Mouse (Mus musculus): ENCODE results near the gene Ankrd61. TPM values are rescaled to one million over a fixed set of nuclear protein-coding genes. Genes with fewer than 3 reads are reported as not detected.

Gene Ankrd61
- polyA plus RNA-seq, 1 experiment from 2014 or later = 0.31 TPM

GRCm38 (mm10) chr5:143906429-143906828, 8.9 kb upstream of the Ankrd61 start:
- Histone ChIP-seq H3K9me3 (replicated peaks; ENCODE audit: control insufficient read depth, low read length) (no peaks in the 10 kb centered on the region), H3K4me1 (ENCODE audit: control insufficient read depth, insufficient read depth, low read length) (peaks cover 19% of the 10 kb centered on the region), H3K9ac (ENCODE audit: low read length) (no peak overlapping the region), H3K4me2 (ENCODE audit: low read depth, low read length) (no peak overlapping the region), H3K27ac (ENCODE audit: low read length) (no peak overlapping the region), H3K27me3 (ENCODE audit: control insufficient read depth, insufficient read depth, low read length) (no peaks in the 10 kb centered on the region), H3K36me3 (ENCODE audit: control insufficient read depth, insufficient read depth, low read length) (peaks cover 32% of the 10 kb centered on the region), H3K4me3 (replicated peaks; ENCODE audit: low read length) (no peak overlapping the region)
- 81% methylated on average over 8 of the region's 8 CpGs for WGBS
- ATAC-seq (ENCODE audit: insufficient read depth, low FRiP score) = no peak

- Histone ChIP-seq H3K9ac (ENCODE audit: low read length) (no peak overlapping the region), H3K4me3 (replicated peaks; ENCODE audit: low read length) (no peak overlapping the region), H3K36me3 (ENCODE audit: control insufficient read depth, insufficient read depth, low read length) (peaks cover 34% of the 10 kb centered on the region), H3K4me2 (ENCODE audit: low read depth, low read length) (no peak overlapping the region), H3K9me3 (replicated peaks; ENCODE audit: control insufficient read depth, low read length) (no peaks in the 10 kb centered on the region), H3K27ac (ENCODE audit: low read length) (no peak overlapping the region), H3K27me3 (ENCODE audit: control insufficient read depth, insufficient read depth, low read length) (no peaks in the 10 kb centered on the region), H3K4me1 (ENCODE audit: control insufficient read depth, insufficient read depth, low read length) (peaks cover 11% of the 10 kb centered on the region; the same call in 1 of the 2 replicates)
- 77% methylated on average over 4 of the region's 4 CpGs for WGBS
- no peak for ATAC-seq (ENCODE audit: insufficient read depth, low FRiP score)
Measured at GRCm38 (mm10) chr5:143903813-143904212, 6.3 kb upstream of the Ankrd61 start.

- H3K36me3 ChIP-seq (ENCODE audit: control insufficient read depth, insufficient read depth, low read length) = peaks cover 37% of the 10 kb centered on the region
Measured at GRCm38 (mm10) chr5:143902111-143902510, 4.6 kb upstream of the Ankrd61 start.

GRCm38 (mm10) chr5:143893396-143893795, 4.1 kb downstream of the Ankrd61 start:
- peaks cover 23% of the 10 kb centered on the region for H3K36me3 ChIP-seq (ENCODE audit: control insufficient read depth, insufficient read depth, low read length)
- no peaks in the 10 kb centered on the region for H3K9me3 ChIP-seq (replicated peaks; ENCODE audit: control insufficient read depth, low read length)
- ATAC-seq (ENCODE audit: insufficient read depth, low FRiP score) = no peak
- WGBS = 61% methylated on average over 5 of the region's 5 CpGs
- no peak overlapping the region for H3K9ac ChIP-seq (ENCODE audit: low read length)
- H3K4me3 ChIP-seq (replicated peaks; ENCODE audit: low read length) = no peak overlapping the region
- H3K27ac ChIP-seq (ENCODE audit: low read length) = no peak overlapping the region
- no peak overlapping the region for H3K4me2 ChIP-seq (ENCODE audit: low read depth, low read length)
- no peaks in the 10 kb centered on the region for H3K4me1 ChIP-seq (ENCODE audit: control insufficient read depth, insufficient read depth, low read length)
- no peaks in the 10 kb centered on the region for H3K27me3 ChIP-seq (ENCODE audit: control insufficient read depth, insufficient read depth, low read length)

More at GRCm38 (mm10) chr5:143902111-143902510, 4.6 kb upstream of the Ankrd61 start:
- Histone ChIP-seq H3K4me3 (replicated peaks; ENCODE audit: low read length) (no peak overlapping the region), H3K27ac (ENCODE audit: low read length) (no peak overlapping the region), H3K9me3 (replicated peaks; ENCODE audit: control insufficient read depth, low read length) (no peaks in the 10 kb centered on the region), H3K4me1 (ENCODE audit: control insufficient read depth, insufficient read depth, low read length) (no peaks in the 10 kb centered on the region), H3K4me2 (ENCODE audit: low read depth, low read length) (no peak overlapping the region), H3K9ac (ENCODE audit: low read length) (no peak overlapping the region), H3K27me3 (ENCODE audit: control insufficient read depth, insufficient read depth, low read length) (no peaks in the 10 kb centered on the region)
- no peak for ATAC-seq (ENCODE audit: insufficient read depth, low FRiP score)
- WGBS = 82% methylated on average over 3 of the region's 3 CpGs

- Histone ChIP-seq H3K36me3 (ENCODE audit: control insufficient read depth, insufficient read depth, low read length) (peaks cover 29% of the 10 kb centered on the region), H3K4me1 (ENCODE audit: control insufficient read depth, insufficient read depth, low read length) (no peaks in the 10 kb centered on the region), H3K27ac (ENCODE audit: low read length) (no peak overlapping the region), H3K4me3 (replicated peaks; ENCODE audit: low read length) (no peak overlapping the region), H3K9ac (ENCODE audit: low read length) (no peak overlapping the region), H3K4me2 (ENCODE audit: low read depth, low read length) (no peak overlapping the region), H3K27me3 (ENCODE audit: control insufficient read depth, insufficient read depth, low read length) (no peaks in the 10 kb centered on the region), H3K9me3 (replicated peaks; ENCODE audit: control insufficient read depth, low read length) (no peaks in the 10 kb centered on the region)
- no peak for ATAC-seq (ENCODE audit: insufficient read depth, low FRiP score)
- 71% methylated on average over 9 of the region's 9 CpGs for WGBS
Measured at GRCm38 (mm10) chr5:143892255-143892886, 5.1 kb downstream of the Ankrd61 start.

- Histone ChIP-seq H3K9me3 (replicated peaks; ENCODE audit: control insufficient read depth, low read length) (no peaks in the 10 kb centered on the region), H3K4me1 (ENCODE audit: control insufficient read depth, insufficient read depth, low read length) (no peaks in the 10 kb centered on the region), H3K36me3 (ENCODE audit: control insufficient read depth, insufficient read depth, low read length) (peaks cover 38% of the 10 kb centered on the region), H3K4me3 (replicated peaks; ENCODE audit: low read length) (no peak overlapping the region), H3K4me2 (ENCODE audit: low read depth, low read length) (no peak overlapping the region), H3K9ac (ENCODE audit: low read length) (no peak overlapping the region), H3K27ac (ENCODE audit: low read length) (no peak overlapping the region), H3K27me3 (ENCODE audit: control insufficient read depth, insufficient read depth, low read length) (no peaks in the 10 kb centered on the region)
- WGBS = 67% methylated on average over 6 of the region's 6 CpGs
- ATAC-seq (ENCODE audit: insufficient read depth, low FRiP score) = no peak
Measured at GRCm38 (mm10) chr5:143890741-143891140, 6.7 kb downstream of the Ankrd61 start.

- peaks cover 63% of the 10 kb centered on the region for H3K36me3 ChIP-seq (ENCODE audit: control insufficient read depth, insufficient read depth, low read length)
- H3K27me3 ChIP-seq (ENCODE audit: control insufficient read depth, insufficient read depth, low read length) = no peaks in the 10 kb centered on the region
- 96% methylated on average over 3 of the region's 3 CpGs for WGBS
- H3K4me3 ChIP-seq (replicated peaks; ENCODE audit: low read length) = no peak overlapping the region
- H3K4me1 ChIP-seq (ENCODE audit: control insufficient read depth, insufficient read depth, low read length) = no peaks in the 10 kb centered on the region
- no peak for ATAC-seq (ENCODE audit: insufficient read depth, low FRiP score)
- H3K27ac ChIP-seq (ENCODE audit: low read length) = no peak overlapping the region
- no peak overlapping the region for H3K9ac ChIP-seq (ENCODE audit: low read length)
- no peaks in the 10 kb centered on the region for H3K9me3 ChIP-seq (replicated peaks; ENCODE audit: control insufficient read depth, low read length)
- no peak overlapping the region for H3K4me2 ChIP-seq (ENCODE audit: low read depth, low read length)
Measured at GRCm38 (mm10) chr5:143885274-143885673, 12.2 kb downstream of the Ankrd61 start.

- Histone ChIP-seq H3K9ac (ENCODE audit: low read length) (no peak overlapping the region), H3K4me3 (replicated peaks; ENCODE audit: low read length) (no peak overlapping the region), H3K4me2 (ENCODE audit: low read depth, low read length) (no peak overlapping the region), H3K4me1 (ENCODE audit: control insufficient read depth, insufficient read depth, low read length) (no peaks in the 10 kb centered on the region), H3K27ac (ENCODE audit: low read length) (no peak overlapping the region), H3K27me3 (ENCODE audit: control insufficient read depth, insufficient read depth, low read length) (no peaks in the 10 kb centered on the region), H3K9me3 (replicated peaks; ENCODE audit: control insufficient read depth, low read length) (no peaks in the 10 kb centered on the region), H3K36me3 (ENCODE audit: control insufficient read depth, insufficient read depth, low read length) (peaks cover 9% of the 10 kb centered on the region)
- ATAC-seq (ENCODE audit: insufficient read depth, low FRiP score) = no peak
- 65% methylated on average over 4 of the region's 4 CpGs for WGBS
Measured at GRCm38 (mm10) chr5:143874571-143874970, 22.9 kb downstream of the Ankrd61 start.

GRCm38 (mm10) chr5:143871547-143872169, 25.8 kb downstream of the Ankrd61 start:
- H3K4me2 ChIP-seq (ENCODE audit: low read depth, low read length) = no peak overlapping the region
- 81% methylated on average over 11 of the region's 11 CpGs for WGBS

More at GRCm38 (mm10) chr5:143871547-143872169, 25.8 kb downstream of the Ankrd61 start:
- no peak for ATAC-seq (ENCODE audit: insufficient read depth, low FRiP score)
- Histone ChIP-seq H3K27me3 (ENCODE audit: control insufficient read depth, insufficient read depth, low read length) (no peaks in the 10 kb centered on the region), H3K4me1 (ENCODE audit: control insufficient read depth, insufficient read depth, low read length) (no peaks in the 10 kb centered on the region), H3K9ac (ENCODE audit: low read length) (no peak overlapping the region), H3K9me3 (replicated peaks; ENCODE audit: control insufficient read depth, low read length) (no peaks in the 10 kb centered on the region), H3K36me3 (ENCODE audit: control insufficient read depth, insufficient read depth, low read length) (no peaks in the 10 kb centered on the region), H3K4me3 (replicated peaks; ENCODE audit: low read length) (no peak overlapping the region), H3K27ac (ENCODE audit: low read length) (no peak overlapping the region)

All from stomach, embryonic 16.5 days (tissue).